Mouse (Mus musculus) kidney, postnatal 14 days (tissue): Measurements from ENCODE around the gene Btc.

ENCODE experiments used
- DNase-seq: peaks from one replicate; pipeline ENCODE4 v3.0.0; 2022; ENCODE audit warnings: mixed read lengths

Btc gene

DNA sequence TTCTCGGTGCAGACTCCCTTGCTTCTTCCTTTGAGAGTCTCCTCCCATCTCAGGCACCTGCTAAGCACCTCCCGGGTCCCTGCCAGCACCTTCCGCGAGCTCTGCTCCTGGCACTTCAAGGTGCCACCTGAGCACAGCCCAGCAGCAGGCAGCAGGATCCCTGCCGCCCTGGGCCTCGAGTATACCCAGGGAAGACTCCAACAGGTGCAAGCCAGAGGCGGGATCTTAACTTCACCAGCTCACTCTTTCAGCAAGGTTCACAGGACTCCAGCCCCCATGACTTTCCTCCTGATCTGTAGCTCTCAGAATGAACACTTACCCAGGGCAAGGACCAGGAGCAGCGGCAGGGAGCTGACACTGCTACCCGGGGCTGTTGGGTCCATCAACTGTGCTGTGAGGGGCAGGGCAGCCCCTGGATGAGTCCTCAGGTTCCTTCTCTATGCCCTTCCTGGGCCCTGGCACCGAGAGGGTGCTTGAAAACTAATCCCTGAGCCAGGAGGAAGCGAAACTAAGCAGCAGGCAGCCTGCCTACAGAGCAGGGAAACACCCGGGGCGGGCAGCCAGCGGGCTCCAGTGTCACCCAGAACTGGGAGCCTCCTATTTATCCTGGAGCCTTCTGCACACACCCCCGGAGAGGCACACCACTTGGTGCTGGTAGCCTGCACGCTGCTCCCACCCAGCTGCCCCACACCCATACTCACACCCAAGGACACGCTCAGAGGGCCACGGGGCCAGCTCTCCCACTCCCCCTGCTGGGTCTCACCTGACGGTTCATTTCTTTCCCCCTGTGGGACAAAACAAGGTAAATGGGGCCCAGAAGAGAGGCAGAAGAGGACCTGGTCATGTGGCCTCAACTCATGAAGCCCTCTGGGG is at the start of gene Btc:
Gene Btc (minus strand): TSS at position 656 of the 873 bp plus-strand sequence.
- peak; percentile 73 for DNase-seq

DNA sequence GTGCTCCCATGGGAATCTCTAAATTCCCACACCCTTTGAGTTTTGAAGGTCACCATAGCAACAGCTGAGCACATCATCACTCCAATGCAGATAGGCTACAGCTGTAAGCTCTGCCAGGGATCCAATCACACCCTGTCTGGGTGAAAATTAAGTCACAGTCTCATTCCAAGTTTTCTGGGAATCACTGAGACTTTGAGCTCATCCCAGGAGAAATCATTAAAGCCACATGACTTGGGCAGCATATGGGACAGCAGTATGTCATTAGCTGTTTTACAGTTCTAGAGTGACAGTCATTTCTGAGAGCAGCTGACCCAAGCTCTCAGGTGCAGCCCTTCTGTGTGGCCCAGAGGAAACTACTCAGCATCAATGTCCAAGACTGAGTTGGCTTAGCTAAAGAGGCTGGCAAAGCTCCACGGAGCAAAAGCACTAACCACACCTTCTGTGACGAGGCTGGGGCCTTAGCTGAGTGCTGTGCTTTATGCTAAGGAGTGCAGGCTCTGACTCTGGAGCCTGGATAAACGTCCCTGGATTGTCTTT is 42.3 kb upstream of the Btc start:
- no peak for DNase-seq

DNA sequence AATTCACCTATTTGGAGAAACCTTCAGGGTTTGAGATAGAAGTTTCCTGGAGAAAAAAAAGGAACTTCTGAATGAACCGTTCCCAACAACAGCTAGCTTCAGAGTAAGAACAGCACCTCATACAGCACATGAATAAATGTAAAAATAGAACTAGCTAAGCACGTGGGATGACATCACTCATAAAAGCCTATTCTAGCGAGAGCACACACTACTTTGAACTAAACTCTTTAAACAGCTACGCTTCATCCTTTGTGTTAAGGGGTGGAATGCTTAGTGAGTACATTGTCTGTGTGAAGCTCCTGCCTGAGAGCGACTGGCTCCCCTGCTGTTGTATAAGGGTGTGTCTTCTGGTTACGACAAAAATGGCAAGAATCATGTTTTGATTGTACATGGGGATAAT is 33.8 kb upstream of the Btc start:
- no peak for DNase-seq

DNA sequence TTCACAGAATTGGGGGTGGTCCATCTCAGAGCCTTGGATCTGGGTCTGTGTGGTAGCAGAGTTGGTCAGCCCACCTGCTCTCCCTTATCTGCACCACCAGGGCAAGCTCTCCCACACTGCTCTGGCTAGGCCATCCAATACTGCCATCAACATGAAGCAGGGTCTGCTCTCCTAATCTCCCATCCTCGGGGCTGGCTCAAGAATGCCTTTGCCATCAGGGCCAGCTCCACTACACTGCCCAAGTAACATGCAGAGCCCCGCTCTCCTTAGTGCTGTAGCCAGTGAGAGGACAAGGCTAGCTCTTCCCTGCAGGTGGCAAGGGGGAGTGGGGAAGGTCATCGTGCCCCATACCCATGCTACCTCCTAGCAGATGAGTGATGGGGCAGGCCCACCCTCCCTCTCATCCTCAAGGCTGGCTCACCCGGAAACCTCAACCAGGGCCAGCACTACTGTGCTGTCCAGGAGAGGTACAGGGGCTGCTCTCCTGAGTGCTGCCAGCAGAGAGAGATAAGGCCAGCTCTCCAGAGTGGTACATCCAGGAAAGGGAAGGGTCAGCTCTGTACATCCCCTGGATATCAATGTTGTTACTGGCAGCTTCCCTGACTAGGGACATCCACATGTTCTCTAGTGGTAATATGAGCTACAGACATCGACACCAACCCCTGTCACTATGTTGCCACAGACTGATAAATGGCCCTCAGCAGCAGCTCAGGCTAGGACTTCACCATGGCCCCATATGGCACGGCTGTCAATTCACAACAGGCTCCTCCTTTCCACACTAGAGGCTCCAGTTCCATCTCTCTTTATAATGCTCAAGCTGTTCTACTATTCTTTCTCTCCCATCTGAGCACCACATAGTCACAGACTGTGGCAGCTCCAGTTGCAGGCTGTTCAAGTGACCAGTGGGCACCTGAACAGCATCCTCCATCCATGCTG is 32.2 kb upstream of the Btc start:
- no peak for DNase-seq

DNA sequence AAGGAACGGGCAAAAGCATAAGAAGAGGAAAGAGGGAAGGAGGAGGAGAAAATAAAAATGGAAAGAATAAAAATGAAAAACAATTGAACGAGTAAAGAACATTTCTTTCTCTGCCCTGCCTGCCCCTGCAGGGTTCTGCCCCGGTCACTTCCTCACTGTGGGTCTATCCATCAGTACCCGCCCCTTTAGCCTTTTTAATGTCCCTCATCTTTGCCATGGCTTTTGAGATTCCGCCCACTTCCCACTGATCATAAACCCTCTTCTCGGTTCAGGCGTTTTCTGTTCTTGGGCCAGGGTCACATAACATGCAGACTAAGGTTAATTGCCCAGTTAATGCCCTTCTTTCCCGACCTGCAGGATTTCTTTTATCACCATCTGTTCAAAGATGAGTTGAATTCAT is 25.8 kb upstream of the Btc start:
- DNase-seq = no peak

DNA sequence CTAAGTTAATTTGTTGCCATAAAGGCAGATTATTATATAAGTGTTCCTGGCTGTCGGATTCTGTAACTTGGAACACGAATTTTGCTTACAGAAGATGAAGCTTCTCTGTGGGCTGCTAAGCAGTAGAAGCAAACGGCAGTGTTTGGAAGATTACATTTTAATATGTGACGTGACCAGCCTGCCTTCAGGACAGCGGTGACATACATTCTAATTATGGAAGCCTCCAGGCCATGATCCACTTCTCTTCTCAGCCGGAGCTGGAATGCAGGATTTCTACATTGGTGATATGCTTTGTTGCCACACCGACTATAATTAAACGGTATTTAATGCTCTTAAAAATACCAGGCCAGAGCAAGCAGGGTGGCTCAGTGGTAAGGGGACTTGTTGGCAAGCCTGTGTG is 11.0 kb upstream of the Btc start:
- no peak for DNase-seq

DNA sequence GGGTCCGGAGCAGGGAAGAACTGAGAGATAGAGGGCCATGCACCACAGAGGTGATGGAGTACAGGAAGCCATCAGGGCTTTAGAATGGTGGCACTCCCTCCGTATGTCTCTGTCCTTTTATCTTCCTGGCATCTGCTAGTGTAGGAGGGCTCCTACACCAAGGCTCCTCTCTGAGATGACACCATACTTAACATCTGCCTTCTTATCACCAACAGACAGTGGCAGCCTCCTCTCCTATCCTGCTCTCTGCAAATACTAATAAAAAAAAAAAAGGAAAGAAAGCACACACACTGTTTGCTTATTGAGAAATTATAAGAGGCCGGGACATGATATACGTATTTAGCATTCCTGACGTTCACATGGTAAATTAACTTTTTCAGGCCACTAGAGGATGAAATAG is 1.5 kb upstream of the Btc start:
- no peak for DNase-seq

DNA sequence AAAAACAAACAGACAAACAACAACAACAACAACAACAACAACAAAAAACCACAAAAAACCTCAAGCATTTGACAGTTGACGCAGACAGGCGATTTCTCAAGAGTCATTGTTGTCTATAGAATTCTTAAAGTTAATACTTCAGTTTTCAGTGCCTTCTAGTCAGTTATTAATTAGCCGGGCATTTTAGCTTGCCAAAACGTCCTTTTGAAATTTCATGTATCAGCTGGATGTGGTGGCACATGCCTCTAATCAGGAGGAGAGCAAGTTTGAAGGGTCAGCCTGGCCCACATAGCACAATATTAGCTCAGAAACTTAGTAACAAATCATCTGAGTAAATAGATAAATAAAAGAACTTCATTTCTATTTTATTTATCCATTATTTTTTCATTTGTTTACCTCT is 487 bp upstream of the Btc start:
- DNase-seq = peak; percentile 18

DNA sequence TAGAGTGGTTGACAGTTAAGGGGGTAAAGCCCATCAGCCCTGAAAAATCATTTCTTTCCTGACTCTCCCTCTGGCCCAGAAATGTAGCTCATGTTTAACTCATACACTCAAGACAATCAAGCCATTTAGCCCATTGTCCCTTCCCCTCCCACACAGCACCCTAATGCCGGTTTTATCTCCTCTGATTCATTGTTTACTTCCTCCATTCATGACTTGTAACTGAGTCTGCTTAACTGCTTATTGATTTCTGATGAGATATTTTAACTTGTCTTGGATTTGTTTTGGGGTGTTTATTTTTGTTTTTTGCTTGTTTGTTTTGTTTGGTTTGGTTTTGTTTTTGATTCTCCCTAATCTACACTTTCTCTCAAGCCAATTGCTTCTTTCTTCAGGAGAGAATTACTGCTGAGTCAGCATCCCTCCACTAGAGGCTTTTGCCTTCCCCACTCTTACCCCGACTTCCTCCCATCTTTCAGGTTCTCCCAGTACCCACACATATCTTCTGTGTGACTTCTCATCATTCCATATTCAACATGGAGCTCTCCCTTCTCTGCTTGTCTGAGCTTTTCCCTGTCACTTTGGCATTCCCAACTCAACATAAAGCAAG is 2.2 kb downstream of the Btc start:
- DNase-seq = no peak

DNA sequence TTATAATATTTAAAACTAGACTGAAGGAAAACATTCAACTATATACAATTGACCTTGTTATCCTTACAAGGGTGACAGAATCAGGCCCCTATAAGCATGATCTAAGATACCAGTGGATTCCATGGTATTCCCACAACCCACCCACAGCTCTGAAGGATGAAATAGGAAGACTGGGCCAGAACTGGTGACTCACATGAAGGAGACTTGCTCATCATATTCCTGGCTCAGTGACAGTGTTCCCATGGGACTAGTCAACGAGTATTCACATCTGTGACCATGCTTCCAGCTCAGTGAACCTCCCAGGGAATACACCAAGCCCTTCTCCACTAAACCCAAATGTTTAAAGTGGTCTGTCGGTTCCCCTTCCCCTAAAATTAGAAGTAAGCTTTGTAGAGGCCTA is 27.3 kb downstream of the Btc start:
- no peak for DNase-seq

DNA sequence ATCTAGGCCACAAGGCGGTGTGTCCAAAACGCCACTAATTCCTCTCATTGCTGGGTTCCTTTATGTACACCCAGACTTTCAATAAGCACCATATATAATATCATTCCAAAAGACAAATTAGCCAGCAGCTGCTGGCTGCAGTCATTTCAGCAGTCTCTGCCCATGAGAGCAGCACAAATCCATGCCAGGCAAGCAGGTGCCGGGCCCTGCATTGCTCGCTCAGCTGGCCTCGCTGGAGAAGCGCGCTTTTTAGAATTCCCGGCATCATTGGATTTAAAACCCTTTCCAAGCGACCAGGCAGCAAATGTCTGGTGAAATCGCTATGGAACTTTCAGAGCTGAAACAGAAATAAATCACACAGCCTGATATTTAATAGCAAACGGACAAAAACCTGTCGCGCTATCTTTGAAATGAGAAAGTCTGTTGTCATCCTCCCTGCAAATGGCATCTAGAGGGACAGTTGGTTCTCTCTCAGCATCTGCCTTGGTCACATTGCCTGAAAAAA is 34.7 kb downstream of the Btc start:
- no peak for DNase-seq

DNA sequence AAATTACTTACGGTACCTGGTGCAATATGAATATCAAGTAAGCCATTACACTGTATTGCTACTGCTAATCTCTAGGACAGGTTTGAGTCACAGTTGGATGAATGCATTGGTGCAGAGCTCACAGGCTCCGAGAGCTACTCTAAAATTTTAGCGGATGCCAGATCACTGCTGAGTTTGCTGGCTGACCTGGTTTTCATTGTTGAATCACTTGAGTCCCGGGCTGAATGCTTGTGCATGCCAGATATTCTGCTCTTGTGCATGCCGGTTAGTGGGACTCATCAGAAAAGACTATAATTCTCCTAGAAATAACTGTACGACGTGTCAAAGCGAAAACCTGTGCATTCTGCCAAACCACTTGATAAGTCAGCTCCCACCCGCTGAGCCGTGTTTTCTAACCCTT is 35.9 kb downstream of the Btc start:
- DNase-seq = no peak

DNA sequence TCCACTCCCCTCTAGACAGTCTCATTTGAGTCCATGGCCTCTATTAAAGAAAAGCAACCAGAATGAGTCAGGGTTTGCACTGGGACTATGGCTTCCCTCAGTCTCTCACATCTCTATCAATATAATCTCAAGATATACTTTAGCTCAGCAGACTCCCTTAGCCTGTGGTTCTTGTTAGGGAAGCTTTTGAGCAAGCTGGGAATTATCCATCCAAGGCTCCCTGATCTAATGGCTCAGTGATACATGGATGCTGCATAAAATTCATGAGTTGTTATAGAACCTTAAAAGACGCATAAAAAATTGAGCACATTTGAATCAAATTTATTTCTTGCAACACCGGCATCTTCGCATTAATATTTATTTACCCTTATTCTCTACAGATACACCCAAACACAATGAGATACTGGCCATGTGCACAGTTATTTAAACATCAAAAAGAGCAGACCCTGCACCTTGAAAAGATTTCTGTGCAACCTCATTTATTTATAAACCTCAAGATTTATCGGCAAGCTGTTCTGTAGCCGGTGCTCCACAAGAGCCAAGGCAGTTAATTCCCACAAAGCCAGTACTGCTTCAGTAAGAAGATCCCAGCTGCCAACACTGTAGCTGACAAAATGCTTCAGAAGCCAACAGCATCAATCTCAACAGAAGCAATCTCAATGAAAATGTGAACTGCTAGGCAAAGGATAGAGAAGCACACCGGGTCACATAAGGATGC is 39.4 kb downstream of the Btc start:
- no peak for DNase-seq

DNA sequence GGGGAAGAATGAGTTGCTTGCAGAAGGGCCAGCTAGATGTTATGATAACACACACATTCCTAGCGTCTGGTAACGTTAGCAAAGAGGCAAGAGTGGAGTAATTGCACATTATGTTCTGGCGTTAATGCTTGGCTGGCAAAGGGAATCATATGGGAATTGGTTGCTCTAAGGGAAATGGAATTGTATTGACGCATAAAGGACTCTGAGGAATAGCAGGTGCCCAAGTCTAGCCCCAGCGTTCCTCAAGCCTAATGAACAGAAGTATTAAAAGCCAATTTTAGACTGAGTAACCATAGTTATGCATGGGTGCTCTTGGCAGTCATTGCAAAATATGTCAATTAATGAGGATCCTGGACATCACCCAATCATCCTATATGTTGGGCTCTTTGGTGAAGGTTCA is 50.1 kb downstream of the Btc start:
- no peak for DNase-seq

DNA sequence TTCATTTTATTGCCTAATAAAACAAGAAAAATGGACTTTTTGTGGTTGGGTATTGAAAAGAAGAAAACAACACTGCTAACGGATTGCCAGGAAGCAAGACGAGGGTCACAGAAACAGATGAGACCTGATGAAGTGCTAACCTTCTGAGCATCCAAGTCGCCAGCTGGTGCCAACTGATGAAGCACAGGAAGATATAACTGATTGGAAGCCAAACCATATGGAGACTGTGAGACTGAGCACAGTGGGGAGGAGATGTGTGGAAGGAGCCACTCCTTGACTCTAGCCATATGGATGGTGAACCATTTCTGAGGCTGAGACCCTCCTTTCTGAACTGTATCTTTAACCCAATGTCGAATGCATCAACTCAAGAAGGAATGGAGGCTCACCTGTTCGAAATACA is 57.1 kb downstream of the Btc start:
- DNase-seq = no peak

DNA sequence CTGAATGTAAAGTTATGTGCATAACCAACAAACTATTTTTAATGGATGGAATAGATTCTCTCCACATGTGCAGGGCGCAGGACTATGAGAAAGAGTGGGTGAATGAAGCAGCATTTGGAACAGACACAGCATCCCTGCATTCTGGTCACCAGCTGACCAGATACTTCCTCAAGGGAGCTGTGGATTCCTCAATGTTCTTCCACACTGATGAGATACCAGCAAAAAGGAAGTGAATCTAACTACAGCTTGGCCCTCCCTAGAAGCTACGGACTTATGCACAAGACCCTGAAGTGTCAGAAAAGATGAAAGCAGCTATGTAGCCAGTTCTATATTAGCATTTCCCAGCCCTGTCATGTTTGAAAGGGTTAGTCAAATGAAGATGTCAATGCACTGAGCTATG is 57.7 kb downstream of the Btc start:
- no peak for DNase-seq

DNA sequence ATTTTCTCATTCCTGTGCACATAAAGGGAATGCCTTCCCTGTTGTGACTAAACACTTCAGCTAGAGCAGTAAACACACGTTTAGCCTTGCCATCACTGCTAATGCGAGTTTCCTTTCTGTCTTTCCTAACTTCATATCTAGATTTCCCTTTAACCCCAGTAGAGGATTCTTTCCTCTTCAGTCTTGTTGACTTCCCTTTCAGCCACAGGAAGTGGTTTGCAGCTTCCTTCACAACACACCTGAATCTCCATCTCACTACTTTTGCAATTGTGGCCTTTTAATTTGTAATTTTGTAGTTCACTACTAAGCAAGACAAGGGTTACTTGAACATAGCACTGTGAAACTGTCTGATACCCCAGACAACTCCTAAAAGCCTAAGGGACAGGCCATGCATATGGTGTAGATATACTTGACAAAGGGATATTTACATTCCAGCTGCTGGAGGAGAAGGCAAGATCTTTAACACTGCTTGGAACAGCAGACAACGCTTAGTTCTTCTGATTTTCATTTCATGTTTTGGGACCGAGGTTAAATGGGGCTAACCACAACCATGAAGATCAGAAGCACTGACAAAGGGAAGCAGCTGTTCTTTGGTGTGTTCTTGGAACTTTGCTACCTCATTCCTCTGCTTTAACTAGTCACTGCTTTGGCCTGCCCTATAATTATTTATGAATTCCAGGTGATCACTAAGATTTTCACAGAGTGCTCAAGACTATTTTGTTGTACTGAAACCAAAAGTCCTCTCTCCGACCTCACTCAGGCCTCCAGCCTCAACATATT is 60.6 kb downstream of the Btc start:
- DNase-seq = no peak

DNA sequence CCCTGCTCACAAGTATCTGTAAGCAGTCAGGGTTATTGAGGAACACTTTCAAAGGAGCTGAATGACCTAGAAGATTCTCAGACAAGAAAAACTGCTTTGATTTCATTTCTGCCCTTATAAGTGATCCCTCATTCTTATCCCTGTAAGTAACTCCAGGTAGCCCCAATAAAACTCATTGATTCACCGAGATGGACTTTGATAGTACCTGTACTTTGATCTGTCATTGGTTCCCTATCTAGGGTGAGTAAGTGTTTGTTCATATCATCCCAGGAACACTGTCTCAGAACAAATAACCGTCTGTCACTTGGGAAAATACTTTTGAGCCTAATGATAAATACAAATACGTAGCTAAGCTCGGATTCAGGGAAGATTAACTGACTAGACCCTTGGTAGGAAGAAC is 68.6 kb downstream of the Btc start:
- no peak for DNase-seq

DNA sequence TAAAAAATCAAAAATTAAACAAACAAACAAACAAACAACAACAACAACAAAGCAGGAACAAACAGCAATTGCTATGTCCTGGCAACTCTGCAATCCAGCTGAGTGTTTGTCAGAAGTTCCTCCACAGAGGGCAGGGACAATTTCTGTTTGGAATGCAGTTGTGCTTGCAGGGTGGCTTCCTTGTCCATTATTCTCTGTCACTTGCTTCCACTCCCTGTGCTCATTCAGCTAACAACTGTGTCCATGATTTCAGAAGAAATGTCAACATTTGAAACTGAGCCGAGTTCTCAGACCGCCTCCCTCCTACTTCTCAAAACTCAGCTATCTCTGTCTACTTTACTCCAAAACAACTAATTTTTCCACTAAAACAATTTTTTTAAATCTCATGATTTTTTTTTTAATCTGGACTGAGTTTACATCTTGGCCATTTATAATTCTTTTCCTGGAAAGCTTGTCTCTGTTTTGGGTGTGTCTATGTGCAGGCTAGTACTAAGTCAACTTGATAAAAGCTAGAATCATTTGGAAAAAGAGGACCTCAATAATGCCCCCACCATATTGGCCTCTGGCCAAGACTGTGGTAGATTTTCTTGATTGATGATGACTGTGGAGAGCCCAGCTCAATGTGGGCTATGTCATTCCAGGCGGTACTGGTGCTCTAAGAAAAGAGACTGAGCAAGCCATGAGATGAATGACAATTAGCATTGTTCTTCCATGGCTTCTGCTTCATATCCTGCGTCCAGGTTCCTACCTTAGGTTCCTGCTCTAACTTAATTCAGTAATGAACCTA is 70.5 kb downstream of the Btc start:
- DNase-seq = no peak

DNA sequence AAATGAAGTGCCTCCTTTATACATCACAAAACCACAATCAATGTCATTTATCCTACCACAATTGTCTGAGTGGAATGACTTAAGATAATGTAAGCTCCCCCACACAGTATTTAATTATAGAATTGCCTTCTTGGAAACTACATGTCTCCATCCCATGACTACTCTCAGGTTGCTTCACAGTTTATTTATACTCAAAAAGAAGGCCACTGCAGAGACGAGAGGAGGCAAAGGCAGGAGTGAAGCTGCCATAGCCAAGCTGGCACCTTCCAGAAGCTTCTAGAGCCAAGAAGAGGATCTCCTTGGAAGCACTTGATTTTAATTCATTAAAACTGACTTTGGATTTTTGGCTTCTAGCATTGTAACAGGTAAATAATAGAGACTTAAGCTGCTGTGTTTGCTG is 81.0 kb downstream of the Btc start:
- DNase-seq = no peak

DNA sequence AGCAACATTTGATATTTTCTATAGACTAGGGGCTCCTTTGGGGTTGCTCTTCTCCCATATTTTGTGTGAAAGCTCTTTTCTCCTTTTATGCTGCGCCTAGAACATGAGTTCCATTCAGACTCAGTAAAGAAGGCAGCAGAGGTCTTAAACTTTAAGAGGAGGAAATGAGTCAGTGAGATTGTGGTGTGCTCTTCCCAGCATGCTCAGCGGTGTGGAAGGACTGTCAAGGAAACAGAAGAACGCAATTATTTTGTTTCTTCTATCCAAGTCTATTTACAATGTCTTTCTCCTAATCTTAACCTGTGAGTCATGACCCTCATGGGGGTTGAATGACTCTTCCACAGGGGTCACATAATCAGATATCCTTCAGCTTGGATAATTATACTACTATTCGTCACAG is 82.4 kb downstream of the Btc start:
- DNase-seq = no peak
